Mouse (Mus musculus): ENCODE results near the gene Atp6v1c2.

- TF ChIP-seq GATA1 (IDR thresholded peaks at IDR 0.05; ENCODE audit: borderline replicate concordance, low read length): no peak
- TF ChIP-seq FLI1 (IDR thresholded peaks at IDR 0.05; ENCODE audit: low read length): no peak
Measured at GRCm38 (mm10) chr12:17242041-17242440, 87.1 kb downstream of the Atp6v1c2 start.
